Mouse (Mus musculus) embryo, embryonic 9.5 days (tissue): ENCODE data around the gene Cdc42bpg.

Experiments used
- DNase-seq: peaks from one replicate; pipeline ENCODE4 v3.0.0-alpha.2; 2017; ENCODE audit errors: extremely low spot score

Gene Cdc42bpg

DNA sequence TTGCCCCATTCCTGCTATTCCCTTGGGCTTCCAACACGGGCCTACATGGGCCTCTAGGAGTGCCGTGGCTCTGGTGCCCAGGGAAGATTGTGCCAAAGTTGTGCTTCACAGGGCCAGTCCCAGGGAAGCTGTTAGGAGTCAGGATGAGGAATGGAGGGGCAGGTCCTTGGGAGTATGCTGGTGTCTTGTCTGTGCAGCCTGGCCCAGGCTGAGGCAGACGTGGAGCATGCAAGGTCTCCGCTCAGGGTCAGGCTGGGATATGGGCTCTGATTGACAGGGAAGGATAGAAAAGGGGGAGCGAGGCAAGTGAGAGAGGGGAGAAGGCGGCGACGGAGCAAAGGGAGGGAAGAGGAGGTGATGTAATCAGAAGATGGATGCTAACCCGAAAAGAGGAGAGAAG, 18.5 kb downstream of the Cdc42bpg start:
- DNase-seq: no peak

DNA sequence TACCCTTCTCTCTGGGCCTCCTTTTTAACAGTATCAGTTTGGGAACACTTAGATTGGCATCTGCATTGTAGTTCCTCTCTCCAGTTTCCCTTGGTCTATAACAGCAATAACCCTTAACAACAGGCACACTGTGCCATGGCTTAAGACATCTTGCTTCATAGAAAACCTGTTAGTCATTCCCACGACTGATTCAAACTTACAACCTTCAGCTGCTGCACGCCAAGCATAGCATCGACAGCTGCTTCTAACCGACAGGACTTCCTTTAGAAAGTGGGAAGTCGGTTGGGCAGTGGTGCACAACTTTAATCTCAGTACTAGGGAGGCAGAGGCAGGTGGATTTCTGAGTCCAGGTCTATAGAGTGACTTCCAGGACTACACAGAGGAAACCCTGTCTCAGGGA, 24.9 kb downstream of the Cdc42bpg start:
- DNase-seq: no peak

DNA sequence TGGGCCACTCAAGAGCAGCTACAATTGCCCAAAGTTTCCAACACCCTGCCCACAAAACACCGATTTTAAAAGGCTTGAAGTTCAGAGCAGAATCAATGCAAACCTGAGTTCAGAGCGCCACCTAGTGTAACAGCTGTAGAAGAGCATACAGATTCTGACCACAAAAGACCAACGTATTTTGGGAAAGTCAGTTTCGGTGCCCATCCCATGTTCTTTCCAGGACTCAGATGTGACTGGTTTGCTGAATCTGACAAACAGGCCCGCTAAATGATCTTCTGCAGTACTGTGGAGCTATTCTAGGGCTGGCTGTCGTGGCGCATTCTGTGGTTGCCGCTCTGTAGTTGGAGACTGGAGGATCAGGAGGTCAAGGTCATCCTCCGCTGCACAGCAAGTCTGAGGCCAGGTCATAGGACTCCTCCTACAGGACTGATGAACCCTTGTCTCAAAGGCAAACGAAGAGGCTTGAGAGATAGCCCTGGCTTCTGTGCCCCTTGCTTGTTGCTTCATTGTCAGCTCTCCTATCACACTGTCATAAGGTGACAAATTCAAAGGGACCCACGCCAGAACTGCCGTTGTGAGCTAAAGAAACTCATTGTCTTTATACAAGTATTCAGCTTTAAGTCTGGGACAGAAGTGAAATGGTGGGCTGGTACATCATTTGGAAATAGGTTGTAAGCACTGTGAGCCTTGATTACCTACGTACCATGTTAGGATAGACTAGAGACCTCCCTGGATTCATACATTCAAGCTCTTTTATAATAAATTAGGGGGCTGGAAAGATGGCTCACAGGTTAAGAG, 25.7 kb downstream of the Cdc42bpg start:
- peak; percentile 69 for DNase-seq

DNA sequence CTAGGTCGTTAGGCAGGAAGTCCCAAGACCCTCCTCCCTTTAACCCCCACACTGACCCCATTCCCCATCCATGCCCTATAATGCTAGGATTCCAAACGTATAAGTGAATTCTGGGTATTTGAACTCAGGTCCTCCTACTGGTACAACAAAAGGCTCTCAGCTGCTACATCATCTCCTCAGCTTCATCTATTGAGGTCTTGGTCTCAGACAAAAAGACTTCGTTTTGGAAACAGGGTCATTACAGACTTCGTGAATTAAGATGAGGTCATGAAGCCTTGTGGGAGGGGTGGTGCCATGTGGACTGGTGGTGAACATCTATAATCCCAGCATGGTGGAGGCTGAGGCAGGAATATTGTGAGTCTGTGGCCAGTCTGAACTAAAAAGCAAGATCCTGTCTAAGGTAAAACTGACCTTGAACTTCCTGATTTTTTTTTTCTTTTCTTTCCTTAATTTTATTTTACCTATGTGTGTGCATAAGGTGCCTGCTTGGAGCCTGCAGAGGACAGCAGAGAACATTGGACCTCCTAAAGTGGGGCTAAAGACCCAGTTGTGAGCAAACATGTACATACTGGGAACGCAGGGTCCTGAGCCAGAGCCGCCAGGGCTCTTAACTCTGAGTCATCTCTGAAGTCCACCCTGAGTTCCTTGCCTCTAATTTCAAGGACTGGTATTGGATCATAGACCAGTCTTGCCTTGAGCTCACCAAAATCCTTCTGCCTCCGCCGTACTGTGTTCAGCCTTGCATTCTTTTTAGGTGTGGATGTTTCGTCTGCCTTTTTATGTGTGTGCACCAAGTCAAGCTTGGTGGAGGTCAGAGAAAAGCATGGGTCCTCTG, 27.7 kb downstream of the Cdc42bpg start:
- DNase-seq: no peak

GRCm38 (mm10) chr19:6334673-6335457, 28.6 kb downstream of the Cdc42bpg start, which contains the start of gene Men1:
Men1 (plus strand) TSS chr19:6334979.
- peak; percentile 92 for DNase-seq

DNA sequence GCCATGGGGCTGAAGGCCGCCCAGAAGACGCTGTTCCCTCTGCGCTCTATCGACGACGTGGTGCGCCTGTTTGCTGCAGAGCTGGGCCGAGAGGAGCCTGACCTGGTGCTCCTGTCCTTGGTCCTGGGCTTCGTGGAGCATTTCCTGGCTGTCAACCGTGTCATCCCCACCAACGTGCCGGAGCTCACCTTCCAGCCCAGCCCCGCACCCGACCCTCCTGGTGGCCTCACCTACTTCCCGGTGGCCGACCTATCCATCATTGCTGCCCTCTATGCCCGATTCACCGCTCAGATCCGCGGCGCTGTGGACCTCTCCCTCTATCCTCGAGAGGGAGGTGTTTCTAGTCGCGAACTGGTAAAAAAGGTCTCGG, 29.2 kb downstream of the Cdc42bpg start:
- DNase-seq: peak; percentile 31

DNA sequence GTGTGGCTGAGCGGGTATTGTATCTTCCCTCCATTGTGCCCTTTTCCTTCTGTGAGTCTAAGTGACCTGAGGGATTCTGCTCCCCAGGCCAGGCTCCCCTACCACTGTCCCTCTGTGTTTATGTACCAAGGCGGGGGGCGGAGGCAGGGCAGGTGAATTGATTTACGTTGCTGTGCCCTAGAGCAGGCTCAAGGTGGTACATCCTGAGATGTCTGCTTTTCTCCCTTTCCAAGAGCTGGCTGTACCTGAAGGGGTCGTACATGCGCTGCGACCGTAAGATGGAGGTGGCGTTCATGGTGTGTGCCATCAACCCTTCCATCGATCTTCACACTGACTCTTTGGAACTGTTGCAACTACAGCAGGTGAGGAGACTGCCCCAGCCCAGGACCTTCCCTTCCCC, 30.7 kb downstream of the Cdc42bpg start:
- DNase-seq: no peak

DNA sequence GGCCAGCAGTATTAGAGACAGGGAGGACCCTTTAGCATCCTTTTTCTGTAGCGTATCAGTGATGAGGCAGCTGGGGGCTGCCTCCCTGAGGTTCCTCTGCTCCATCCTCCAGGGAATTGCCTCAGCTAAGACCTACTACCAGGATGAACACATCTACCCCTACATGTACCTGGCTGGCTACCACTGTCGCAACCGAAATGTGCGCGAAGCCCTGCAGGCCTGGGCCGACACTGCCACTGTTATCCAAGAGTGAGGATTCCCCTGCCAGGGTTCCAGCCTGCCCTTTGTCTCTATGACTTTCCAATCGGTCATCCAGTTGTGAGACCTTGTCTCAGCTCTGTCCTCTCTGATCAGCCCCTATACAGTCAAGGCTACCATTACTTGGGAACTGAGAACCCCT, 31.9 kb downstream of the Cdc42bpg start:
- no peak for DNase-seq

- DNase-seq: no peak
Measured at GRCm38 (mm10) chr19:6338716-6339115, 32.5 kb downstream of the Cdc42bpg start.

DNA sequence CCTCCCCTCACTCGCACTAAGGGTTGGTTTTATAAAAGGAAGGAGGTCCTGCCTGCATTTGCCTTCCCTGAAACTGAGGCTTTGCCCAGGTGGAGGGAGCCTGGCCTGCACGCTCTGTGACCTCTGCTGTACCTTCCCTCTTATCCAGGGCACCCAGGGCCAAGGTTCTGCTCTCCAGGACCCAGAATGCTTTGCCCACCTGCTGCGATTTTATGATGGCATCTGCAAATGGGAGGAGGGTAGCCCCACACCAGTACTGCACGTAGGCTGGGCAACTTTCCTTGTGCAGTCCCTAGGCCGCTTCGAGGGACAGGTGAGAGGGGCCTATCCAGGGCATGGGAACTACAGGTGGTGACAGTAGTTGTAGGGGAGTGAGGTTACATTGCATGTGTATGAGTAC, 32.9 kb downstream of the Cdc42bpg start:
- DNase-seq: no peak

GRCm38 (mm10) chr19:6339890-6340504, 33.7 kb downstream of the Cdc42bpg start:
- no peak for DNase-seq

DNA sequence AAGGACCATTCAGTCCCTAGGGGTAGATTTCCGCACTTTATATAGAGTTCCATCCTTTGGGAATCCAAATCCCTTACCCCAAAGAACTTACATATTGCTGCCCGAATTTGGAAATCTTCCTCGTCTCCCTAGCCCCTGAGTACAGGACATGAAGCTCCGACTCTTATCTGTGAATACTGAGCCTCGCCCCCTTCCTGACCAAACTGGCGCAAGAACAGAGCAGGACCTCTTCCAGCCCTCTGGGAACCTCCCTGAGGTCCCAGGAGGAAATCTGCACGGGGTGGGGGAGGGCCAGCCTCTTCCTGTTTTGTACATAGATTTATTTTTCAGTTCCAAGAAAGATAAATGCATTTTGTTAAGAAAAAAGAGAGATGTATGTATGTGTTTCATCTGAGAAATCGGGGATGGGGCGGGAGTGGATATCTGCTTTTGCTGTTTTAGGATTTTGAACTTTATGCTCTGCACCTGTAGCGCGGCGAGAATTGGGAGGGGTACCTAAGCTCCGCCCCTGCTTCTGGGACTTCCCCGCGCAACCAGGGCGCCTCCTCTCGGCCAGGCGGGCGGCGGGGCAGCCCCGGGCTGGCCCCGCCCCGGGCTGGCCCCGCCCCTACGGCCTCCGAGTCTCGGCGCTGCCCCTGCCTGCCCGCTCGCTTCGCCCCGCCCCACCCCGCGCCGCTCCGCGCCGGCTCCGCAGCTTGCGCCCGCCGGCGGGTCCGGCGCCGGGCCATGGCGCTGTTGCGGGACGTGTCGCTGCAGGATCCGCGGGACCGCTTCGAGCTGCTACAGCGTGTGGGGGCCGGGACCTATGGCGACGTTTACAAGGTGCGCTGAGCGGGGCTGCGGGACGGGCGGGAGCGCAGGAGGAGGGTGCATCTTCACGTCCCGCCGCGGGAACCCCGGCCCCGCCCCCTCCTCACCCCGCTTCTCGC, 34.5 kb downstream of the Cdc42bpg start, which contains the start of gene Map4k2:
Gene Map4k2 (plus strand): TSS at position 612 of the 929 bp plus-strand sequence.
- DNase-seq: peak; percentile 82

DNA sequence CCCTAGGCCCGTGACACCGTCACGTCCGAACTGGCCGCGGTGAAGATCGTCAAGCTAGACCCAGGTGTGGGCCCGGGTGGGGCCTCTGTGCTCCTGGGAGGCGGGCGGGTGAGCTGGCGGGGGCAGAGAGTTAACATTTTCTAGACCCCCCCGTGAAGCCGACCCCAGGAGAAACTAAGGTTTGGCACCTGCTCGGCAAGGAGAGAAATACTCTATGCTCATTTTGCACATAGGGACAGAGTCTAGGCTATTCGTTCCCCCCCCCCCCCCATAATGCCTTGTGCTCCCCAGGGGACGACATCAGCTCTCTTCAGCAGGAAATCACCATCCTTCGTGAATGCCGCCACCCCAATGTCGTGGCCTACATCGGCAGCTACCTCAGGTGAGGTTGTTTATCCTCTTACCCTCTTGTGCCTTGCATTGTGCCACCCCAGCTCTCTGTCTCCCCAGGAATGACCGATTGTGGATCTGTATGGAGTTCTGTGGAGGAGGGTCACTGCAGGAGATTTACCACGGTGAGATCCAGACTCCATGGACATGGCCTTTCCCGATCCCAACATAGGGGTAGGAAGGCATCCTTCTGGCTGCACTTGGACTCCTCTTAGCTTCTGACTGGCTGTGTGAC, 35.3 kb downstream of the Cdc42bpg start:
- DNase-seq: no peak

- no peak for DNase-seq
Measured at GRCm38 (mm10) chr19:6342276-6342933, 36.1 kb downstream of the Cdc42bpg start.

GRCm38 (mm10) chr19:6343066-6343925, 37.0 kb downstream of the Cdc42bpg start:
- no peak for DNase-seq

GRCm38 (mm10) chr19:6343996-6344395, 37.7 kb downstream of the Cdc42bpg start:
- DNase-seq: no peak

- DNase-seq: no peak
Measured at GRCm38 (mm10) chr19:6346023-6346422, 39.8 kb downstream of the Cdc42bpg start.

DNA sequence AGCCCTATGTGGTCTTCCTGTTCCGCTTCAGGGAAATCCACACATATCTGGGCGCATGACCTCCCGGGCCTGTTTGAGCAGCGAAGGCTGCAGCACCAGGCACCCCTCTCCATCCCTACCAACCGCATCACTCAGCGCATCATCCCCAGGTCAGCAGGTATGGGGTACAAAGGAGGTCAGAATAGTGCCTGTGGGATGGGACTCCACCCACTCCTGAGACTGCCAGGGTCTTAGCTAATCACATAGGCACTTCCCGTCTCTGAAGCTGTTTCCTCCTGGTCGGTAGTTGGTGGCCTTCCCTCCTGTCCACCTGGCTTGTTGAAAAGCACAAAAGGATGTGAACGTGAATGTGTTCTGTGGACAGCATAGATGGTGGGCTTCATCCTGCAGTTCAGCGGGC, 40.4 kb downstream of the Cdc42bpg start:
- no peak for DNase-seq

GRCm38 (mm10) chr19:6347615-6348014, 41.4 kb downstream of the Cdc42bpg start:
- DNase-seq: no peak
